Mouse (Mus musculus): Measurements from ENCODE around the gene Fam229a. TPM values are rescaled to one million over a fixed set of nuclear protein-coding genes. Genes with fewer than 3 reads are reported as not detected.
"Not testable (repeated sequence)": the region's sequence is repeated elsewhere in the genome, so short reads cannot be mapped to it uniquely, and the experiment has no call there.

The Fam229a gene
- 0.56 TPM in 1 of 2 replicates, not detected in the other for polyA plus RNA-seq (2015; fragmentation: Nextera tagmentation; extraction: Ambion mirVana)

- Histone ChIP-seq H3K4me3 (peak within 1 kb of the TSS; percentile 33), H3K9ac (peak within 1 kb of the TSS; percentile 20; the same call in 1 of the 2 replicates), H3K9me3 (no peaks in the 10 kb centered on the region), H3K27ac (no peak within 1 kb of the TSS), H3K4me2 (peak within 1 kb of the TSS; percentile 58), H3K4me1 (peaks cover 18% of the 10 kb centered on the region), H3K27me3 (replicated peaks) (peaks cover 24% of the 10 kb centered on the region), H3K36me3 (replicated peaks) (peaks cover 20% of the 10 kb centered on the region)
- ATAC-seq (replicated peaks) = peak; percentile 60
- WGBS = 2% methylated on average over 62 of the region's 70 CpGs
Observed at GRCm38 (mm10) chr4:129490972-129491880, at the start of gene Fam229a, which contains the start of gene Tssk3. Gene Fam229a (plus strand): TSS chr4:129491190. Gene Tssk3 (minus strand): TSS chr4:129491022.

- Histone ChIP-seq H3K9me3 (no peaks in the 10 kb centered on the region), H3K36me3 (replicated peaks) (no peaks in the 10 kb centered on the region), H3K27ac (no peak overlapping the region), H3K27me3 (replicated peaks) (peaks cover 2% of the 10 kb centered on the region; the same call in 1 of the 2 replicates), H3K9ac (no peak overlapping the region), H3K4me1 (no peaks in the 10 kb centered on the region), H3K4me2 (no peak overlapping the region), H3K4me3 (no peak overlapping the region)
- no peak for ATAC-seq (replicated peaks)
- WGBS = 85% methylated on average over 8 of the region's 8 CpGs
Observed at GRCm38 (mm10) chr4:129447360-129447759, 43.6 kb upstream of the Fam229a start.

- WGBS = 80% methylated on average over 11 of the region's 11 CpGs
- no peak for ATAC-seq (replicated peaks)
- no peak overlapping the region for H3K9ac ChIP-seq
- H3K27ac ChIP-seq = no peak overlapping the region
- H3K36me3 ChIP-seq (replicated peaks) = no peaks in the 10 kb centered on the region
- H3K4me1 ChIP-seq = no peaks in the 10 kb centered on the region
- no peaks in the 10 kb centered on the region for H3K9me3 ChIP-seq
- no peak overlapping the region for H3K4me3 ChIP-seq
- H3K4me2 ChIP-seq = no peak overlapping the region
- no peaks in the 10 kb centered on the region for H3K27me3 ChIP-seq (replicated peaks)
Observed at GRCm38 (mm10) chr4:129447778-129448563, 43.0 kb upstream of the Fam229a start.

- H3K36me3 ChIP-seq (replicated peaks) = no peaks in the 10 kb centered on the region
- no peaks in the 10 kb centered on the region for H3K9me3 ChIP-seq
- H3K4me3 ChIP-seq = no peak overlapping the region
- WGBS = 89% methylated on average over 6 of the region's 6 CpGs
- H3K4me1 ChIP-seq = no peaks in the 10 kb centered on the region
- no peaks in the 10 kb centered on the region for H3K27me3 ChIP-seq (replicated peaks)
- H3K27ac ChIP-seq = no peak overlapping the region
- H3K4me2 ChIP-seq = no peak overlapping the region
- H3K9ac ChIP-seq = no peak overlapping the region
- ATAC-seq (replicated peaks) = no peak
Observed at GRCm38 (mm10) chr4:129448713-129449112, 42.3 kb upstream of the Fam229a start.

GRCm38 (mm10) chr4:129450851-129451250 is 40.1 kb upstream of the Fam229a start:
- Histone ChIP-seq H3K36me3 (replicated peaks) (no peaks in the 10 kb centered on the region), H3K4me3 (no peak overlapping the region), H3K4me2 (no peak overlapping the region), H3K27me3 (replicated peaks) (0 out of 2 replicates have a peak, but pooled peaks cover 2% of the 10 kb centered on the region), H3K9ac (no peak overlapping the region), H3K4me1 (no peaks in the 10 kb centered on the region; the same call in 1 of the 2 replicates), H3K27ac (no peak overlapping the region), H3K9me3 (no peaks in the 10 kb centered on the region)
- 77% methylated on average over 2 of the region's 2 CpGs for whole genome bisulfite sequencing
- no peak for ATAC-seq (replicated peaks)

- 0 out of 2 replicates have a peak, but pooled peaks cover 2% of the 10 kb centered on the region for H3K27me3 ChIP-seq (replicated peaks)
- no peaks in the 10 kb centered on the region; the same call in 1 of the 2 replicates for H3K4me1 ChIP-seq
- H3K4me3 ChIP-seq = no peak overlapping the region
- ATAC-seq (replicated peaks) = no peak
- H3K9me3 ChIP-seq = no peaks in the 10 kb centered on the region
- no peak overlapping the region for H3K27ac ChIP-seq
- H3K9ac ChIP-seq = no peak overlapping the region
- WGBS = 88% methylated on average over 15 of the region's 15 CpGs
- H3K36me3 ChIP-seq (replicated peaks) = no peaks in the 10 kb centered on the region
- no peak overlapping the region for H3K4me2 ChIP-seq
Observed at GRCm38 (mm10) chr4:129451471-129452169, 39.4 kb upstream of the Fam229a start.

GRCm38 (mm10) chr4:129455265-129455664 is 35.7 kb upstream of the Fam229a start:
- 0 out of 2 replicates have a peak, but pooled peaks cover 2% of the 10 kb centered on the region for H3K27me3 ChIP-seq (replicated peaks)
- H3K4me3 ChIP-seq = no peak overlapping the region
- H3K9me3 ChIP-seq = no peaks in the 10 kb centered on the region
- no peak overlapping the region for H3K9ac ChIP-seq
- no peaks in the 10 kb centered on the region for H3K36me3 ChIP-seq (replicated peaks)
- no peaks in the 10 kb centered on the region; the same call in 1 of the 2 replicates for H3K4me1 ChIP-seq
- peak; percentile 81 for ATAC-seq (replicated peaks)
- H3K4me2 ChIP-seq = no peak overlapping the region
- WGBS = under 1% methylated on average over 5 of the region's 5 CpGs
- H3K27ac ChIP-seq = no peak overlapping the region

- Histone ChIP-seq H3K9ac (no peak overlapping the region), H3K27ac (no peak overlapping the region), H3K4me3 (no peak overlapping the region), H3K27me3 (replicated peaks) (0 out of 2 replicates have a peak, but pooled peaks cover 2% of the 10 kb centered on the region), H3K36me3 (replicated peaks) (no peaks in the 10 kb centered on the region), H3K4me1 (peaks cover 3% of the 10 kb centered on the region; the same call in 1 of the 2 replicates), H3K9me3 (no peaks in the 10 kb centered on the region), H3K4me2 (no peak overlapping the region)
- 47% methylated on average over 5 of the region's 5 CpGs for WGBS
- no peak for ATAC-seq (replicated peaks)
Observed at GRCm38 (mm10) chr4:129456126-129456525, 34.9 kb upstream of the Fam229a start.

- H3K27ac ChIP-seq; ATAC-seq (replicated peaks); H3K4me2 ChIP-seq; H3K9me3 ChIP-seq; H3K4me3 ChIP-seq; H3K27me3 ChIP-seq (replicated peaks); H3K36me3 ChIP-seq (replicated peaks); H3K9ac ChIP-seq; H3K4me1 ChIP-seq: not testable (repeated sequence)
- WGBS = 82% methylated on average over 2 of the region's 2 CpGs
Observed at GRCm38 (mm10) chr4:129457311-129457710, 33.7 kb upstream of the Fam229a start.

GRCm38 (mm10) chr4:129459726-129460125 is 31.3 kb upstream of the Fam229a start:
- Histone ChIP-seq H3K9ac (no peak overlapping the region), H3K27me3 (replicated peaks) (0 out of 2 replicates have a peak, but pooled peaks cover 2% of the 10 kb centered on the region), H3K4me3 (no peak overlapping the region), H3K27ac (no peak overlapping the region), H3K9me3 (no peaks in the 10 kb centered on the region), H3K36me3 (replicated peaks) (peaks cover 4% of the 10 kb centered on the region), H3K4me2 (no peak overlapping the region), H3K4me1 (peaks cover 12% of the 10 kb centered on the region)
- no peak for ATAC-seq (replicated peaks)
- WGBS = 94% methylated on average over 3 of the region's 3 CpGs

GRCm38 (mm10) chr4:129460827-129461182 is 30.2 kb upstream of the Fam229a start:
- WGBS = 0% methylated on average over 4 of the region's 4 CpGs
- peak; percentile 43 for ATAC-seq (replicated peaks)
- H3K36me3 ChIP-seq (replicated peaks) = peaks cover 14% of the 10 kb centered on the region
- H3K4me2 ChIP-seq = peak overlapping the region; percentile 65
- H3K27me3 ChIP-seq (replicated peaks) = 0 out of 2 replicates have a peak, but pooled peaks cover under 1% of the 10 kb centered on the region
- H3K4me1 ChIP-seq = peaks cover 12% of the 10 kb centered on the region
- peak overlapping the region; percentile 94 for H3K27ac ChIP-seq
- peak overlapping the region; percentile 63 for H3K4me3 ChIP-seq
- H3K9me3 ChIP-seq = no peaks in the 10 kb centered on the region
- peak overlapping the region; percentile 65 for H3K9ac ChIP-seq

All from midbrain, embryonic 15.5 days (tissue).